Mouse (Mus musculus): ENCODE measurements around the gene Aldh8a1. TPM values are rescaled to one million over a fixed set of nuclear protein-coding genes. Genes with fewer than 3 reads are reported as not detected.
"Not testable (repeated sequence)": the region's sequence is repeated elsewhere in the genome, so short reads cannot be mapped to it uniquely, and the experiment has no call there.

The Aldh8a1 gene
- total RNA-seq, 2 experiments from 2014 or later: 0.29 TPM; not detected in 1

DNA sequence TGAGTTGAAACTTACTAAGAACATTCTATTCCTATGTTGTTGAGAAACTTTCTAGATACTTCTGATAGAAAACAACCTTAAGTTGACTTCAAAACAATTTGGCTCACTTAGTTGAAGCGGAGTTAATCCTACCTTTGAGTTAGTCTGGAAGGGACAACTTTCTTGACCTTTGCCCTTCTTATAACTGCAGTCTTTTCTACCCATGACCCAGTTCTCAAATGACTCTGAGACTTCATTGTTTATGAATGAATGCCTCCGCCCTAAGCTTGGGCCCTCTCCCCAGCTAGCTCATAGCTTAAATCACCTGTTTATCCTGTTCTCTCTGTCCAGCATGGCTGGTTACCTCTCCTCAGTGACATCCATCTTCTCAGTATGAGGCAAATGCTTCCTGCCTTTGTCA lies 7.5 kb upstream of the Aldh8a1 start:
- no peak for DNase-seq

DNA sequence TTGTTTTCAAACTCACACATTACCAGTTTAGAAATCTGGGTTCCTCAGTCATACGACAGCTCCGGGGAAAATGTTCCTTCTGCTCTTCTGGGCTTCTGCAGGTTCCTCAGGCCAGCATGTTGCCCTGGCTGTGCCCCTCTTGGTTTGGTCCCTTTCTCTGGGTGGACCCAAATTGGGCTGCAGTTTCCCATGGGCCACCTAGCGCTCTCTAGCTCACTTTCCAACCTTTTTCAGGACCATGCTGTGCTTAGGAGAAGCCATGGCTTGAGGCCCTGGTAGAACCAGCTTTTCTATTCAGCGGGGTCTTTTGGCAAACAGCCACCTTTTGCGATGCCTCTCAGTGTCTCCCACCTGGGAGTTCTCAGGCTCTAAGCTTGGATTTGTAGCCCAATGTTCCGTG lies 4.8 kb upstream of the Aldh8a1 start:
- no peak for DNase-seq

DNA sequence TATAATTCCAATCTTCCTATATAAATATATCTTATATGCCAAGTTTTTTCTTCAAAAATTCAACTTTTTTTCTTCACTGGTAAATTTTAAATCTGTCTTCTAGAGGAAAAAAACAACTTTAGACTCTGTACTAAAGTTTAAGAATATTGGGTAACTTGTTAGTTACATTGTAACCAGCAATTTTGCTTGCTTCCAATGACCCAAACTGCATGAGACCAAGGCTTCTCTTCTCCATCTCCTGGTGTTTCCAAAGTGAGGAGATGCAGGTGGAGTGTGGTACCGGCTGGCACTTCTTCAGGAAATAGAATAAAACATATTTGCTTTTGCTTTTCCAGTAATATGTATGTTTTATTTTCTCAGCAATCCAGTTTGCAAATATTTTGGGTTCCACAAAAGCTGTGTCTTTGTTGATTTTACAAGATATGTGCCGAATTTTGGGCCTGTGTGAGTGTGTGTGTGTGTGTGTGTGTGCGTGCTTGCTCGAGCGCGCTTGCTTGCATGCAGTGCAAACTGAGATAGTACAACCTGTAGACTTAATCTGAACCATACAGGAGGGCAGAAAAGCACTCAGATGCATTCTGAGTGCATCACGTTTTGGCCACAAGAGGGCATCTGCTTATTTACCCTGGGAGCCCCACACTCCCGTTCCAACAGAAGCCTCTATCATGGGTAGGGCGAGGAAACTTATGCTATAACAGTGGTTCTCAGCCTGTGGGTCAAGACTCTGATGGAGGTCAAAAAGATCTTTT lies 1.3 kb downstream of the Aldh8a1 start:
- no peak for DNase-seq

DNA sequence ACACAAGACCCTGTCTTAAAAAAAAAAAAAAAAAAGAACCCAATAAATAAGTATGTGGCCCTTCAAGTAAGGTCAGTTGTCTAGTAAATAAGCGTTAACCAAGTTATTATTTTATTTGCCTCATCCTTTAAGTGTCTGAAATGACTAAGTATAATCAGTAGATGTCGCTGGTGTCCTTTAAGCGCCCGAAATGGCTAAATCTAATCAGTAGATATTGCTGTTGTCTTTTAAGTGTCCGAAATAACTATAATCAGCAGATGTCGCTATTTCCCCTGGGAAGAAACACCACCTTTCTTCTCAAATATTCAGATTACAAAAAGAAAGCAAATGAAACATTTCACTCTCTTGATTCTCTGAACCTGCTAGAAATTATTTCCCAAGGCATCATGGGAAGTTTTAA lies 5.8 kb downstream of the Aldh8a1 start:
- no peak for DNase-seq

DNA sequence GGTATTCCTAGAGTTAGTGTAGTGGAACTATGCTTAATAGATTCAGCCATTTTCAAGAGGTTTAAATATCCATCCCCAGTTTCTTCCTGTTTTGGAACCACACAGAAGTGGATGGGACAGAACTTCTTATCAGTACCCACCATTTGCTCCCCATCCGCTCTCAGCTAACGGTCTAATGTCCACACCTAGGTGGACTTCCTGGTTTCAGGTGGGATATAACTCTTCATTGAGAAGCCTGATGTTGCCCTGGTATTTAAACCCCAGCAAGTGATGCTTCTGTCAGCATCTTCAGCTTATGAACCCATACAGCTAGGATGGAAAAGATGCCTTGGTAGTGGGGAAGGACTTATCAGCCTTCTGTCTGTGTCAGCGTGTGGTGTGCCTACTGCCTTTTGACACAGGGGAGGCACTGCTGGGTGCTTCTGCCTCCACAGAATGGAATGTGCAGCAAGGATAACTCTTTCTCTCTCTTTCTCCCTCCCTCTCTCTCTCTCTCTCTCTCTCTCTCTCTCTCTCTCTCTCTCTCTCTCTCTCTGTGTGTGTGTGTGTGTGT lies 8.1 kb downstream of the Aldh8a1 start:
- DNase-seq: no peak

DNA sequence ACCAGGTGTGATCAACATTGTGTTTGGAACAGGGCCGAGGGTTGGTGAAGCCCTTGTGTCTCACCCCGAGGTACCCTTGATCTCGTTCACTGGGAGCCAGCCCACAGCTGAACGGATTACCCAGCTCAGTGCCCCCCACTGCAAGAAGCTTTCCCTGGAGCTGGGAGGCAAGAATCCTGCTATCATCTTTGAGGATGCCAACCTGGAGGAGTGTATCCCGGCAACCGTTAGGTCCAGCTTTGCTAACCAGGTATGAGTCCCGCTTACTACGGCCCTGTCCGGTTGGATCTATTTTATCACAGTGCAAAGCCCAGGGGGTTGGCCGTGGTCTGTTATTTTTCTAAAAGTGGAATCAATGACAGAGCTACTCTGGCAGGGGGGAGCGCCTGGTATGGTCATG lies 12.0 kb downstream of the Aldh8a1 start:
- no peak for DNase-seq

DNA sequence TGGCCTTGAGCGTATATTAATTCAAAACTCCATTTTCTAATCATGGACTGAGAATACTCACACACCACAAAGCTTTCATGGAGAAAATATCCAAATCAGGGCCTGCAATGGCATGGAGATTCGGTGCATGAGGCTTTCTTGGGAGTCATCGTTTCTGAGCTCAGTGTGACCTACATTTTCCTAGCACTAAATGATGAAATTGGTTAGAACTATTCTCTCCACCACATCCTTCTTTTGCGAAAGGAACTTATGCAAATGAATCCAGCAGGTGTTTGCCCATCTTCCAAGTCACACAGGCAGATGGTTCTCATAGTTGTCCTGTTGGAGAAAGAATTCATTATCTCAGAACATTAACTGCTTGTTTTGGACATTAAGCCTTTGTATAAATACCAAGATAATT lies 13.3 kb downstream of the Aldh8a1 start:
- DNase-seq: no peak

DNA sequence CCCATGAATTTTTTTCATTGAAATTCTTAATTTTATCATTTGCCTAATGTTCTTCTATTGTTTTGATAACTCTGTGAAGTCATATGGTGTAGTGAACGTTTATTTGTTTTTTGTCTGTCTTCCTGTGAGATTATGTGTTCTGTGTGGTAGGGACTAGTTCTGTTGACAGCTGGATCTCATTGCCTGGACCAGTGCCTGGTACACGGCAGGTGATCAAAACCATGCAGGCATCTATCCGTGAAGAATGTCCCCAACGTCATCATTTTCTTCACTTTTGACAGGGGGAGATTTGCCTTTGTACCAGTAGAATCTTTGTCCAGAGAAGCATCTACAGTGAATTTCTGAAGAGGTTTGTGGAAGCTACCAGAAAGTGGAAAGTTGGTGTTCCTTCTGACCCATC lies 14.2 kb downstream of the Aldh8a1 start:
- no peak for DNase-seq

DNA sequence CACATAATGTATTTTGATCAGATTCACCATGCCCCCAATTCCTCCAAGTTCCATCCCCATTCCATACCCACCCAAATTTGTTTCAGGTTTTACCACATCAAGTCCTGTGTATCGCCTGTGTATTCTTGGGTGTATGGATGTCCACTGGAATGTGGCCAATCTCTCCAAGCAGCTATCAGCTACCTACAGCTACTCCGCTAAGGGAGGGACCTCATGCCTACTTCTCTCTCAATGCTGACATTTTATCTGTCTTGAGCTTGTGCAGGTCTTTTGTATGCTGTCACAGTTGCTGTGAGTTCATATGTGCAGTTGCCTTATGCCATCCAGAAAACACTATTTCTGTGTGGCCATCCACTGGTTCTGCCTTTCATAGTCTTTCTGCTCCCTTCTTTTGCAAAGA lies 16.3 kb downstream of the Aldh8a1 start:
- DNase-seq: no peak

DNA sequence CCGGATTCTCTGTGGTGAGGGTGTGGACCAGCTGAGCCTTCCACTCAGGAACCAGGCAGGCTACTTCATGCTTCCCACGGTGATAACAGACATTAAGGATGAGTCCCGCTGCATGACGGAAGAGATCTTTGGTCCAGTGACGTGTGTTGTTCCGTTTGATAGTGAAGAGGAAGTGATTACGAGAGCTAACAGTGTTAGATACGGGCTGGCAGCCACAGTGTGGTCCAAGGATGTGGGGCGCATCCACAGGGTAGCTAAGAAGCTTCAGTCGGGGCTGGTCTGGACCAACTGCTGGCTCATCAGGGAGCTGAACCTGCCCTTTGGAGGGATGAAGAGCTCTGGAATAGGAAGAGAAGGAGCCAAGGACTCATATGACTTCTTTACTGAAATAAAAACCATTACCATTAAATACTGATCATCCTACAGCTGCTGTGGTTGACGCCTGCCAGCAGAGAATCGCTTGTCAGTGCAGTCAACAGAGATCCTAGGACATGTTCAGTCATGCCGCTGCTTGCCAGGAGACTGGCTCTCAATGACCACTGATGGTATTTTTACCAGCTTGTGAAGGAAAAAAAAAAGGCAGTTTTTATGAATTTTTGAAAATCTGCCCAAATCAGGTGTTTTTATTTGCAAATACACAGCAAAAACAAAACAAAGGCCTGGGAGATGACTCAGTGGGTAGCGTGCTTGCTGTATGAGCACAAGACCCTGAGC lies 18.5 kb downstream of the Aldh8a1 start:
- DNase-seq: no peak

DNA sequence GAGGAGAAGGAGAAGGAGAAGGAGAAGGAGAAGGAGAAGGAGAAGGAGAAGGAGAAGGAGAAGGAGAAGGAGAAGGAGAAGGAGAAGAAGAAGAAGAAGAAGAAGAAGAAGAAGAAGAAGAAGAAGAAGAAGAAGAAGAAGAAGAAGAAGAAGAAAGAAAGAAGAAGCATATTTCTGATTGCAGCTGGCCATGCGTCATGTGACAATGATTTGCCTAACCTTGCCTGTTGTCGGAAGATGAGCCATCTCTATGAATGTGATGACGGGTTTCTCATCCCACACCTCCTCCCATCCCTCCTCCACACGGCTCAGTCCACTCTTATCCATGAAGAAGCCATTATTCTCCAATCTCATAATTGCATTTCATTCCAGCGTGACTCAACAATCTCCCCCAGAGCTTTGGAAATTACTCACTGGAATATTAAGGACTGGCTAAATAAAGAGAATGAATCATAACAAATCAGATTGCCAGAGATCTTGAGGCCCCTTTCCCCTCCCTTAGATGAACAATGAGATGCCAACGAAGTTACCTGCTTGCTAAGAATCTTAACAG lies 21.9 kb downstream of the Aldh8a1 start:
- DNase-seq: not testable (repeated sequence)

DNA sequence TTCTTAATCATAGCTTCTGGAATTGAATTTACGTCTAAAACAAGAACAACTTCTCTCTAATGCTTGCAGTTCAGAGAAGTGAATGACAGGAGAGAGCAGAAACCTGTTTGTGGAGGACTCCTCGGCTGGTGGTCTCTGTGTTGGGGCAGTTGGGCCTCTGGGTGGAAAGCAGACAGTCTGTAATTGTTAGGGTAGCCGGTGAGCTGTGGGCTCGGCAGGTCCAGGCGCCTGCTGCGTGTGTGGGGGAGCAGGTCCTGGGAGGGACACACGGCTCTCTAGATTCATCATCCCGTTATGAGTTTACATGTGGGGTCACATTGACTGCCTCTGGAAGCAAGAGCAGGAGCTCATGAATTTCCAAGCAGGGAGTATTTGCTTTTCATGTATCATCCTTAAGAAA lies 22.5 kb downstream of the Aldh8a1 start:
- no peak for DNase-seq

DNA sequence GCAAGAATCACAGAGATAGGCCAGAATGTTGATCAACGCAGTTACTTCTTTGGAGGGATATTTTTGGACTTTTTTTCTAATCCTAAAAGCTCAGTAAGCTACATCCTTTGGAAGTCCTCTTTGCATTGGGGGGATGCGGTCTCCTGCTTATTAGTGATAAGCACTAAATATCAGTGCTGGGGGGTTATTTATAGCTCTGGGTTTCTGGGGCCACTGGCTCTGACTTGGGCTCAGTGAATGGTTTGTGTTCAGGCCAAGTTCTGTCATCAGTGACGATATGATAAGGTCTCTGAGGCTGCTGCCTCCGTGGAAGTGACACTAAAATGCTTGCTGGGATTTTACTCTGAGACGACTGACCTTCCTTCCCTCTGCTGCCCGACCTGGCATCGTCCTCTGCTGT lies 22.9 kb downstream of the Aldh8a1 start:
- no peak for DNase-seq

DNA sequence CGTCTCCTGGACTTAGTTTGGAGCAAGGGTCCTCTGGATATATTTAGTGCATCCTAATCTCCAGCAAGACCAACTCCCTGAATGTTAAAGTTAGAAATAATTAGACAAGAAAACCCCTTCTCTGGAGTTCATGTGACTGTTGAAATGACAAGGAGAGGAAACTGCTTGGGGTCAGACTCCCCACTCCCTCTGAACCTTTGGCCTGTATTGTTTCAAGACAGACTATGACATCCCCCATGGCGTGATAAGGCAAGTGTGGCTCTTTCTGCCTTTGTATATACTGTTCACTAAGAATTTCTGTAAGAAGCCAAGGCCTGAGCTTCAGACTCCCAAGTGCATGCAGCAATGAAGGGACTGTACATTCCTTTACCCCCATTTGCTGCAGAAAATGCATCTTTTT lies 23.4 kb downstream of the Aldh8a1 start:
- DNase-seq: no peak

DNA sequence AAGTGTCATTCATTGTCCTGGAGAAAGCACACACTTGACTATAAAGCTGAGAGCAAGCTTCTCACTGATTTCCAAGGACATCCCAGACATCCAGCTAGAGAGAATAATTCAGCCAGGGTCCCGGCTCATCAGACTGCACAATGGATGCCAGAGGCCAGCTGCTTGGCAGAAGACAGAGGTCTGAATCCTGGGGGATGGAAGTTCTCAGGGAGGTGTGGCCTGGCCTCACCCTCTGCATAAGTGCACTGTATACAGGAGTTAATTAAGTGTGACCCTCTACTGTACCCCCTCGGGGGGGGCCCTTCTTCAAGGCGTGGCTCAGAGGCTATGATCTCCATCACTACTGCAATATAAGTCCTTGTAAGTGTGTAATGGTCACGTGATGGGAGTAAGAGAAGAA lies 24.2 kb downstream of the Aldh8a1 start:
- peak; percentile 38 for DNase-seq

DNA sequence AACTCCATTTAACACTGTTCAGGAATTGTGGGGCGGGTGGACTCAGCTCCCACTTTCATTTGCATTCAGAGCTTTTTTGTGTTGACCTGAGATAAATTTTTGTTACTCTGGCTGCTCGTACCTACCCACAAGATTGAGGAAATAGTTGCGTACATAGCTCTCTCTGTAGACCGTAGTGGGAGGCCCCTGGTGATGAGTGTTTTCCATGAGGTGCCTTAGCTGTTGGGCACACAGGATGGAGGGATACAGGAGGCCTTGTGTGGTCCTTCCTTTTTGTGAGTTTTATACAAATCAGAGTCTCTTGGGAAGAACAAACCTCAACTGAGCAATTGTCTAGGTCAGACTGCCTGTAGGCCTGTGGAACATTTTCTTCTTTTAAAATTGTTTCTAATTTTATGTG lies 27.7 kb downstream of the Aldh8a1 start:
- no peak for DNase-seq

DNA sequence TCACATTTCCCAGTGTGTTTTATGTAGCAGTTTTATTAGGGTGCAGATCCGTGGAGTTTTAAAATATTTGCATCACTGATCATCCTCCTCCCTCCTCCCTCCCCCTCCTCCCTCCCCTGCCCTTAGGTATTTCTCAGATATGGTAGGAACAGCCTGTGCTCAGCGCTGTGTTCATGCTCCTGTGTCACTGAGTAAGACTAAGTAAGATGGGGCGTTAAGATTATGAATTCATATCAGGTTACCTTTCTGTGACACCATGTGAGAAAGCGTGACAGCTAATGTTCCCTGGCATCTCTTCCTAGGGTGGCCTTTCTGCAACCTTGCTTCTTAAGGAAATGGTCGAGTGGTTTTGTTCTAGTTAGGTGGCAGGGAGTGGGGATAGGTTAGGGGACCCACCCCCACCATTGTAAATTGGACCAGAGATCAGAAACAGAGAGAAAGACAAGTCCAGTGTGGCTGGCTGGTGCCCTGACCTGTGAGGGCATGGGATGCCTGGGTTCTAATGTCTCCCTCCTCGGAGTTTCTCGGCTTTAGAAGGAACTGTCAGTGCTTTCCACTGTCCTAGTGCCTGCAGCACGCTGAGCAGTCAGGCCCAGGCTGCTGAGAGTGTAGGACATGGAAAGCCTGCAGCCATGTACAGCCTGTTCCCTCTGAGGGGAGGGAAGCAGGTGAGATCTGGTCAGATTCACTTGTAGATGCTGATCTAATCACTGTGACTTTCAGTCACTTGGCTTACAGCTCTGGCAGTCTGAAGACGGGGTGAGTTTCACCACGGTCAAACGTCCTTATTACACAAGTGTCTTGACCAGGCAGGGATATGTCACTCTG lies 28.8 kb downstream of the Aldh8a1 start:
- no peak for DNase-seq

DNA sequence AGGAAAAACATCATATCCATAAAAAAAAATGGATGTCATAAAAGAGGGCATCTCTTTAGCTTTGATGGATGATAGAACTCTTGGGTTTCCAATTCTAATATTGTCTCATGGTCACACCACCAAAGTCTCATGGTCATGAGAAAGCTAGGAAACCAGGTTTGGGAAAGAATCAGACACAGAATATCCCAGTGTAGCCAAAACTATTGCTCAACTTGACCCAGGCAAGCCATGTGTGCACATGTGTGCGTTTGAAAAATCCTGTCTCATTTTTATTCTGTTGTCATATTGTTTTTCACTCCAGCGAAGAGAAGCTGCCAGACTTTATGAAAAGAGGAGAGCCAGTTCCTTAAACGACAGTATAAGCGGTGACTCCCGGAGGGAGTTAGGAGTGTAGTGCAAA lies 33.6 kb downstream of the Aldh8a1 start:
- no peak for DNase-seq

DNA sequence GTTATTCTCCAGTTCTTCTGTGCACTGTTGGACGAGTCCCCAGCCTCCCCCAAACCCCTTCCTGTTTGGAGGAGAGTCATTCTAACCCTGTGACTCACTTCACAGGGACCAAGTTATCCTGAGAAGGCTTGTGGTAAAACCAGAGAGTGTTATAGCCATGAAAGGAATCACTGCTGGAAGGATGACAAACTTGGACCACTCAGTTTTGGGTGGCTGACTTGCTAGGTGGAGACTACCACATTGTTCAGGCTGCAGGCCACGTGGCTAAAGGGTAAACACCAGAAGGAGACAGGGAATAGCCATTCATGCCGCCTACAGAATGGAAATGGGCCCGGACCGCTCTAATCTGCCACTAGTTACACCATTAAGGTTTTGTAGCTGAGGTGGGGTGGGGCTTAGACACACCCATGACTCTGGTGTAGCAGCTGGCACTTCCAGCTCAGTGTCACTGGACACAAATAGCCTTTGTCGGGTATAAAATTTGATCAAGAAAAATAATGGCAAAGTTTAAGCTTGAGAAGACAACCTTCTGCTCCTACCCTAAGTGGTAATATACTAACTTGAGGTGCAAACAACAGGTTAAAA lies 34.6 kb downstream of the Aldh8a1 start:
- no peak for DNase-seq

DNA sequence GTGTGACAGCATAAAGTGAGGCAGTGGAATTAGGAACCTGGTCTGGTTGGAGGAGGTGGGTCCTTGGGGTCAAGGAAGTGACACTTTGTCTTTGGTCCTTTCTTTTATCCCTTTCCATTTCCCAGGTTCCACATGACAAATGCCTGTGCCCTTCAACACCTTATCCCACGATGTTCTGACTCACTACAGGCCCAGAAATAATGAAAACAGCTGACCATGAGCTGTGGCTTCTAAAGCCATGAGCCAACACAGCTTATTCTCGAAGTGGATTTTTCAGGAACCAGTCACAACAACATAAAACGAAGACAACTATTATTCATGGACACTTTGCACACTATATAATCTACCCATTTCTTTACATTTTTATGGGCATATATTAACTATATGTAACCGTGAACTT lies 37.9 kb downstream of the Aldh8a1 start:
- no peak for DNase-seq

DNA sequence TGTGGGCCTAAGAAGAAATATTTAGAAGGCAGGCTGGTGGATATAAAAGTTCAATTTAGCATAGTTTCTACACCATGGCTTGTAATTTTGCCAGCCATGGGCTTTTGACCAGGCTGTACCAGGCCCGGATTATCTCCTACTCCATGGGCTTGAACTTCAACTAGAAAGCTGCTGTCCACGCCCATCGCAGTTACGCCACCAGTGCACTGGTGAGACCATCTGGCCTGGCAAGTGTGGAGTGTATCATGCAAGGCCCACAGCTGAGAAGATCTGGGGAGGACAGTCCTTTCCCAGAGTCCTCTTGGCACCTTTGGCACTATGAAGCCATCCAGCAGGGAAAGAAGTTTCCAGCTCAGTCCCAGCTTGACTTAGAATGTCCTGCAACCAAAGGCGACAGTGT lies 39.1 kb downstream of the Aldh8a1 start:
- no peak for DNase-seq

DNA sequence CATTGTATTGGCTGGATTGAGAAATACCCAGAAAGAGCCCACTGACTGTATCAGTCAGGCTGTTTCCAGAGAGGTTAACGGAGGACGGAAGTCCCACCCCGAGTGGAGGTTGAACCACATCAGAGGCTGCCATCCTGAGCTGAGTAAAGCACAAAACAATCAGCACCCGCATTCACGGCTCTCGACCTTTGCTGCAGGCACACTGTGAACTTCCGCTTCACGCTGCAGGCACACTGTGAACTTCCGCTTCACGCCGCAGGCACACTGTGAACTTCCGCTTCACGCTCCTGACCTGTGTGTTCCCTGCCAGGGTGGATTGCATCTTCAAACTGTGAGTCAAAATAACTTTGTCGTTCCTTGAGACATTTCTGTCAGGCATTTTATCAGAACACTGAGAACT lies 42.1 kb downstream of the Aldh8a1 start:
- no peak for DNase-seq
